Mouse (Mus musculus): ENCODE measurements around the gene Uhrf1bp1. TPM values are rescaled to one million over a fixed set of nuclear protein-coding genes. Genes with fewer than 3 reads are reported as not detected.

Uhrf1bp1 gene
- total RNA-seq, 2 experiments from 2014 or later: 13.7 to 14.5 TPM

DNA sequence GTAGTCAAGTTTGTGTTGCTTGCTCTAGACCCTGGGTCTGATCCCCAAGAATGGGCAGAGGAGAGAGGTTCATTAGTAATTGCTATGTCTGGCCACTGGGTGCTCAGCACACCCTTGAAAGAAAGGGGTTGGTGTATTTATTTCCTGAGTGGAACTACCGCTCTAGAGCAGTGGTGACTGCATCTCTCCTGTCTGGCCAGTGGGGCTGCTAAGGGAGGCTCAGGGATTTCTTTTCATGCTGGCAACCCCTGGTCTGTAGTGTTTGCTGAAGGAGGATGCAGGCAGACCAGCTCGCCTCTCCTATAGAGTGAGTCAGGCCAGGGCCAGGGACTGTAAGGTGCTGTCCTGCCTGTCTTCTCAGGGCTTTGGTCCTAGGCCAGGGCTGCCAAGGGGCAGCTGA lies 90.9 kb downstream of the Uhrf1bp1 start:
- DNase-seq (ENCODE audit: low spot score in 2 of 2): no peak

Other genes with a start within 250 kb of the Uhrf1bp1 start
- 100 to 1,000 TPM; 521 to 525 TPM for gene Nudt3, start 232.9 kb upstream of the Uhrf1bp1 start, total RNA-seq (2021)
- gene RPS10-NUDT3, start 221.2 kb upstream of the Uhrf1bp1 start, total RNA-seq (2021): 1 to 10 TPM in 1 of 2 experiments, not detected in 1; 1.9 TPM
- 100 to 1,000 TPM; 526 to 527 TPM for gene Rps10, start 219.8 kb upstream of the Uhrf1bp1 start, total RNA-seq (2021)
- 100 to 1,000 TPM; 339 to 340 TPM for gene Pacsin1, start 200.9 kb upstream of the Uhrf1bp1 start, total RNA-seq (2021)
- not detected for gene Spdef, start 127.5 kb upstream of the Uhrf1bp1 start, total RNA-seq (2021)
- 100 to 1,000 TPM; 199 TPM for gene D17Wsu92e, start 35.8 kb upstream of the Uhrf1bp1 start, total RNA-seq (2021)
- 10 to 100 TPM; 44.8 to 51.7 TPM for gene Snrpc, start 18.3 kb upstream of the Uhrf1bp1 start, total RNA-seq (2021)
- gene Anks1, start 52.9 kb downstream of the Uhrf1bp1 start, total RNA-seq (2021): 10 to 100 TPM; 37.2 to 41.4 TPM
- 10 to 100 TPM; 38.7 to 41.5 TPM for gene Taf11, start 53.4 kb downstream of the Uhrf1bp1 start, total RNA-seq (2021)
- 1 to 10 TPM in 1 of 2 experiments, under 1 TPM in 1; 0.68 to 1.6 TPM for gene Tcp11, start 224.2 kb downstream of the Uhrf1bp1 start, total RNA-seq (2021)